Mouse (Mus musculus) adrenal gland (tissue): ENCODE results near the gene Tm9sf1.

Experiments
- intact Hi-C: fragments of 180-260 bp; cut with DNase I; formaldehyde crosslinking; loops from one replicate; pipeline ENCODE4 v1.15.1; 2025

Gene Tm9sf1

GRCm38 (mm10) chr14:55635523-55636007, 8.0 kb downstream of the Tm9sf1 start, which contains the start of gene Ipo4:
TSS of gene Ipo4 (minus strand) at chr14:55635957.
- intact Hi-C loops: loop anchor here (2.0 to 5.0 kb wide), 2 partner anchors 37 to 109 kb away; partner anchors contain the start of genes Dhrs1, Gmpr2, Nedd8 and Nop9

- intact Hi-C loops: loop anchor here (2.0 to 5.0 kb wide), 2 partner anchors 37 to 110 kb away; partner anchors contain the start of genes Dhrs1, Gmpr2, Nedd8 and Nop9
These were observed 8.6 kb downstream of the Tm9sf1 start for GRCm38 (mm10) chr14:55634874-55635522.

GRCm38 (mm10) chr14:55629312-55629711, 14.3 kb downstream of the Tm9sf1 start:
- intact Hi-C loops: loop anchor here (5.0 kb wide), 1 partner anchor 128 kb away; the partner anchor contains the start of gene Cideb

- intact Hi-C loops: loop anchor here (5.0 kb wide), 1 partner anchor 129 kb away; the partner anchor contains the start of gene Cideb
These were observed 15.4 kb downstream of the Tm9sf1 start for GRCm38 (mm10) chr14:55628077-55628827.

- intact Hi-C loops: no loop called here
These were observed 25.0 kb downstream of the Tm9sf1 start for GRCm38 (mm10) chr14:55618486-55619195.

GRCm38 (mm10) chr14:55617822-55618221, 25.8 kb downstream of the Tm9sf1 start, which contains the start of gene Rec8:
TSS of gene Rec8 (plus strand) at chr14:55618037.
- intact Hi-C loops: no loop called here

- intact Hi-C loops: no loop called here
These were observed 26.8 kb downstream of the Tm9sf1 start for GRCm38 (mm10) chr14:55616844-55617243.

- intact Hi-C loops: no loop called here
These were observed 27.7 kb downstream of the Tm9sf1 start for GRCm38 (mm10) chr14:55615876-55616275.

- intact Hi-C loops: no loop called here
These were observed 28.9 kb downstream of the Tm9sf1 start for GRCm38 (mm10) chr14:55614565-55615178.

- intact Hi-C loops: no loop called here
These were observed 30.3 kb downstream of the Tm9sf1 start for GRCm38 (mm10) chr14:55613346-55613745.

- intact Hi-C loops: no loop called here
These were observed 35.3 kb downstream of the Tm9sf1 start for GRCm38 (mm10) chr14:55608339-55608738.

GRCm38 (mm10) chr14:55605743-55606459, 37.7 kb downstream of the Tm9sf1 start:
- intact Hi-C loops: no loop called here

GRCm38 (mm10) chr14:55604823-55605222, 38.8 kb downstream of the Tm9sf1 start:
- intact Hi-C loops: loop anchor here (5.0 kb wide), 1 partner anchor 108 kb away; no protein-coding TSS in a partner anchor

- intact Hi-C loops: loop anchor here (5.0 kb wide), 1 partner anchor 107 kb away; no protein-coding TSS in a partner anchor
These were observed 39.7 kb downstream of the Tm9sf1 start for GRCm38 (mm10) chr14:55603633-55604576.

GRCm38 (mm10) chr14:55603271-55603632, 40.4 kb downstream of the Tm9sf1 start, which contains the start of gene Irf9:
TSS of gene Irf9 (plus strand) at chr14:55603571.
- intact Hi-C loops: loop anchor here (5.0 kb wide), 1 partner anchor 106 kb away; no protein-coding TSS in a partner anchor

GRCm38 (mm10) chr14:55598521-55599390, 44.9 kb downstream of the Tm9sf1 start:
- intact Hi-C loops: no loop called here

- intact Hi-C loops: no loop called here
These were observed 47.4 kb downstream of the Tm9sf1 start for GRCm38 (mm10) chr14:55596036-55596690.
